Mouse (Mus musculus) CD4-positive helper T cell, adult 2 months (primary cell): ENCODE results near the gene Itgax.
A peak's percentile ranks its signal among the peaks of the same experiment; 100 is the strongest.

Experiments used
- DNase-seq: peaks from one replicate; pipeline ENCODE4 v3.0.0-alpha.2; 2012; ENCODE audit warnings: low read depth, missing footprints, low spot score

Gene Itgax

DNA sequence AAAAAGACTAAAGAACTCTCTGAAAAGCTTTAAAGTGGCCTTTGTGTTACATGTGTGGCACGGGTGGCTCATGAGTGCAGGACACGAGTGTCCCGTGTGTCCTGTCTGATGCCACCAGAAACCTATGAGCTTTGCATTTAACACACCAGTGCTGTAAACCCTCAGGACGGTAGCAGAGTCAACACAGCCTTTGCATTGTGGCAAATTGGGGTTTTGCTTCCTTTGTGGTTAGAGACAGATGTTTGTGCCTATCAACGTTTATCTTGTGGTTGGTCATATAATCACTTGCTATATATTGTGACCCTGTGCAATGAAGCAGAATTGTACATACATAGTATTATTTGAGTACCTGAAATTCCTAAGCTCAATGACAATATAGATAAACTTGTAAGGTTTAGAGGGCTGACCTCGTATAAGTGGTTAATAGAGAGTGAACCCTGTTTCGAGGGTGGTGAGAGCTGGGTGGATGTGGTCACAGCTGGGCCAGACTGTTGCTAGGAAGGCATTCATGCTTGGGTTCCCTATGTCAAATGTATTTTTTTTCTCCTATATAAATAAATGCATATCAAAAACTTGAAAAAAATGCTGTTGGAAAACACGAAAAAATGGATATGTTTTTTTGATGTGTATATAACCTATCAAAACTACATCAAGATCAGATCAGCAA is 29.5 kb downstream of the Itgax start:
- peak; percentile 30 for DNase-seq

DNA sequence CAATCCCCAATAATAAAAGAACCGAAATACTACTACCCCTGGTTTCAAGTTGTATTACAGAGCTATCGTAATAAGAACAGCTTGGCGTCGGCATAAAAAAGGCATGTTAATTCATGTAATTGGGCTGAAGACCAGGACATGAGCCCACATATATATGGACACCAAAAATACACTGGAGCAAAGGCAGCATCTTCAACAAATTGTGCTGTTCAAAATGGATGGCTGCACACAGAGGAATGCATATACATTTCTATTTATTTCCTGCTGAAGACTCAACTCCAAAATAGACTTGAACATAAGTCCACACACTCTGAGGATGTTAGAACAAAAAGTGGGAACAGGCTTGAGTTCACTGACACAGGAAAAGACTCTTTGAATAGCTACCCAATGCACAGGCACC is 34.7 kb downstream of the Itgax start:
- no peak for DNase-seq

DNA sequence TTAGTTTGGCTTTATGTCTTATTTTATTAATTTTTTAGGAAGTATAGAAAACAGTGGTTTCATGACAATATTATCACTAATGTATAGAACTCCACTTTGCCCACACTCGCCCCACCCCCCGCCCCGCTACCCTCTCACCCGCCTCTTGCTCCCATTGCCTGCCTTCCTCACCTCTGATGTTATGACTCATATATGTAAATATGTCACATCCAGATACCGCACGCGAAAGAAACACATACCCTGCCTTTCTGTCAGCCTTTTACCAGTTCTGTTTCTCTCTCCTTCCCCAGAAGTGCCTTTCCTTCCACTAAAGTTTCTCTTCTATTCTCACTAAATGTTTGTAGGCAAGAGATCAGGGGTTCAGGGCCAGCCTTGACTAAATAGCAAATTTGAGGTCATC is 37.0 kb downstream of the Itgax start:
- DNase-seq, result peak; percentile 54

DNA sequence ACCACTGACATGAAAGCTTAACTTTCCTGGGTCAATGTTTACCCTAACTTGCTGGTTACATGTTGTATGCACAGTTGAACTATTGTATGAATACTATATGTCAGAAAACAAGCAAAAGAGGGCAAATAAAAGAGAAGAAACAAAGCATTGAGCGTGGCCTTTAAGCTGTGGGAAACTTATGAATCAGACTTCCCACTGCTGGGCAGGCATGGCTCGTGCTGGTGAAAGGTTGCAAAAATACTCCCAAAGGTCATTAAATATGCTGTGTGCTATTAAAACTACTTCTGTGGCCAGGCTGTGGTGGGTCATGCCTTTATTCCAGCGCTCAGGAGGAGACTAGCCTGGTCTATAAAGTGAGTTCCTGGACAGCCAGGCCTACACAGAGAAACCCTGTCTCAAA is 40.6 kb downstream of the Itgax start:
- no peak for DNase-seq

DNA sequence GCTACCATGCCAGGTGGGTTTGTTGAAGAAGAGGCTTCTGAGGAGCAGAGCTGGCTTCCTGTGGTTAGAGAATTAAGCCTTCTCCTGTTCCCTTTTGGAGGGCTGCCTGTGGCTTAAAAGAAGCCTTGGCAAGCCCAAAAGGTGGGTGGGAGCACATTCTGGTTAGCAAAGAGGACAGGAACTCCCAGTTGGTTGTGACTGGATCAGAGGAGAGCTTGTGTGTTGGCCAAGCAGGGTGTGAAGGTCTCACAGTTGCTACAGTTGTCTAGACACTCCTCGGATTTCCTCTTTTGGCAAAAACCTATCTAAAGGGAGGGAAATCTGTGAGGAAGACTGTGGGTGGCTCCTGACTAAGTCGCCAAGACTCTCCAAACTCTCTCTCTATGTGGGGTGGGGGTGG is 49.0 kb downstream of the Itgax start:
- no peak for DNase-seq

DNA sequence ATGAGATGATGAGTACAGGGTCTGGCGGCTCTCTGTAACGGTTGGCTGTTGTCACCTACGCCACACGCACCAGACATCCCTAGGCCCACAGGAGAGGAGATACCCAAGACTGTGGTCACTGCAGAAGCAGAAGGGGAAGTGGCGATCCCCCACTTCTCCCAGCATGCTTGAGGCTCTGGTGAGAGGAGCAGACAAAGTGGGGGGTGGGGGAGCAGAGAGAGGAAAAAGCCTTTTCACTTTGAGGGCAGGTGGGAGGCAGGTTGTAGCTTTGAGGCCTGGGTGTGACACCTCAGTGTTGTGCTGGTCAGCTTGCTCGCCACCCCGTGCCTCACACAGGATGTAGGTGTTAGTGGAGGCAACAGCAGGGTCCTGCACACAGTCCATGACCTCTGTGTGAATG is 50.8 kb downstream of the Itgax start:
- peak; percentile 20 for DNase-seq

DNA sequence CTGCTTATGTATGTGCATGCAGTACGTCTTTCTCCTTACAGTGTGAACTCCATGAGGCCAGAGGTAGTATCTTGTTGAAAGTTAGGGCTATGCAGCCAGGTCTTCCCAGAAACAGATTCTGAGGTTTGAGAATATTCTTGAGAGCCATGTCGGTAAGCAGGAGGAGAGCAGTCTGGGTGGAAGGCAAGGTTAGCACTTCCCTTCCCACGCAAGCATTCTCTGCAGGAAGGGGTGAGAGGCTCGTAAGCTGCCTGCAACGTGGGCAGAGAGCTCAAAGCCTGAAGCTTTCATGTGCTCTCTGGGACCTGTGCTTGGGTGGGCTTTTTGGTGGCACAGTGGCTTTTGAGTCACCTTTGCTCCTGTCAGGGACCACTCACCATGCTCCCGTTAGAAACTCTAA is 51.2 kb downstream of the Itgax start:
- peak; percentile 40 for DNase-seq

DNA sequence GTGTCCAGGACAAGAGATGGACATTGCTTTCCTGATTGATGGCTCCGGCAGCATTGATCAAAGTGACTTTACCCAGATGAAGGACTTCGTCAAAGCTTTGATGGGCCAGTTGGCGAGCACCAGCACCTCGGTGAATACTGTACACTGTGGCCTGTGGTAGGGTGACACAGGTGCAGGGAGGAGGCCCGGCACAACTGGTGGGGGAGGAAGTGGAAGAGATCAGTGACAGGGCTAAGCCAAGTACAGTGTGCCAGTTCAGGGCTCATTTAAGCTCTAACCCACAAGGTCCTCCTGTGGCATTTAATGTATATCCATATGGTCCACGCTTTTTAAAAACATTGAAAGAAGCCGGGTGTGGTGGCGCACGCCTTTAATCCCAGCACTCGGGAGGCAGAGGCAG is 52.3 kb downstream of the Itgax start:
- DNase-seq, result peak; percentile 20
